Mouse (Mus musculus): Measurements from ENCODE around the gene Dcaf1.

DNA sequence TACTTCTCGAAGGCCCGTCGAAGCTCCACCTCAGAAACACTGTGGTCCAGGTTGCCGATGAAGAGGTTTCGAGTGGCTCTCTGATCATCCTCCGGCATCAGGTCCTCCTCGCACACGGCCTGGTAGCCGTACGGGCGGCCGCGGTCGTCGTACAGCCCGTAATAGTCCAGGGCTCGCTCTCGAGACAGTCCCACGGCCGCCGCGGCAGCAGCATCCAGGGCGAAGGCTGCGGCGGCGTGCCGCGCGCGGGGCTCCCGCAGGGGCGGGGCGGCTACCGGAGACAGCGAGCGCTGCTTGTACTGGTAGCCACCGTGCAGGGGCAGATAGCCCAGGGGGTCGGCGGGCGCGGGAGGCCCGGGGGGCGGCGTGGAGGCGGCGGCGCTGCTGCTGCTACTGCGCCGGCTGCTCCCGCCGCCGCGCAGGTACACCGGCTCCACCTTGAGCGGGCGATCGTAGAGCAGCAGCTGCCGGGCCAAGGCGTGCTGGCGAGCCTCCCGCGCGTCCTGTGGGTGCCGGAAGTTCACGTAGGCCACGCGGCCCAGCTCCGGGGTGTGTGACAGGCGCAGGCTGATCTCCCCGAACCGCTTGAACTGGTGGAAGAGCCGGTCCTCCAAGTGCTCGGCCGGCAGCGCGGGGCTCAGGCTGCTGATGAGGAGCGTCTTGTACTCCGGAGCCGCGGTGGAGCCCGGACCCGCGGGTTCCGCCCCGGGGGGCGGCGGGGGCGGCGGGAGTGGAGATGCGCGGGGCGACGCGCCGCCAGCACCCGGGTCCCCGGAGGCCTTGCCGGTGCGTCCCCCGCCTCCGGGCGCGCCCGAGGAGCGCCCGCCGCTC lies 64.4 kb downstream of the Dcaf1 start:
- no peak for TF ChIP-seq GATA1 (IDR thresholded peaks at IDR 0.05; ENCODE audit: borderline replicate concordance, low read length)
- TF ChIP-seq FLI1 (IDR thresholded peaks at IDR 0.05; ENCODE audit: low read length) = no peak

Measured in megakaryocyte, embryonic 14.5 days (primary cell).